Mouse (Mus musculus): ENCODE data around the gene Cpt1a. TPM values are rescaled to one million over a fixed set of nuclear protein-coding genes. Genes with fewer than 3 reads are reported as not detected.

Gene Cpt1a
- total RNA-seq, 2 experiments from 2014 or later = 25.5 to 31.1 TPM

GRCm38 (mm10) chr19:3404030-3404429 lies 81.9 kb downstream of the Cpt1a start:
- intact Hi-C loops (cut with DNase I) = no loop called here
- no peak for DNase-seq (ENCODE audit: low spot score in 2 of 2)

GRCm38 (mm10) chr19:3405531-3406281 lies 83.6 kb downstream of the Cpt1a start:
- no peak for DNase-seq (ENCODE audit: low spot score in 2 of 2)
- intact Hi-C loops (cut with DNase I) = no loop called here

- DNase-seq (ENCODE audit: low spot score in 2 of 2) = no peak
- intact Hi-C loops (cut with DNase I) = no loop called here
Observed at GRCm38 (mm10) chr19:3414268-3414733, 92.2 kb downstream of the Cpt1a start, which contains the start of gene Gal. Gal (minus strand) TSS chr19:3414544.

GRCm38 (mm10) chr19:3419251-3419650 lies 97.1 kb downstream of the Cpt1a start:
- intact Hi-C loops (cut with DNase I) = no loop called here
- DNase-seq (ENCODE audit: low spot score in 2 of 2) = peak; percentile 28 to 55

- intact Hi-C loops (cut with DNase I) = no loop called here
- no peak for DNase-seq (ENCODE audit: low spot score in 2 of 2)
Observed at GRCm38 (mm10) chr19:3422488-3422887, 100.4 kb downstream of the Cpt1a start.

GRCm38 (mm10) chr19:3422981-3423380 lies 100.8 kb downstream of the Cpt1a start:
- no peak for DNase-seq (ENCODE audit: low spot score in 2 of 2)
- intact Hi-C loops (cut with DNase I) = no loop called here

GRCm38 (mm10) chr19:3424214-3424613 lies 102.1 kb downstream of the Cpt1a start:
- intact Hi-C loops (cut with DNase I) = no loop called here
- no peak for DNase-seq (ENCODE audit: low spot score in 2 of 2)

- no peak for DNase-seq (ENCODE audit: low spot score in 2 of 2)
- intact Hi-C loops (cut with DNase I) = no loop called here
Observed at GRCm38 (mm10) chr19:3428057-3428830, 106.1 kb downstream of the Cpt1a start.

GRCm38 (mm10) chr19:3429156-3429816 lies 107.2 kb downstream of the Cpt1a start:
- no peak for DNase-seq (ENCODE audit: low spot score in 2 of 2)
- intact Hi-C loops (cut with DNase I) = no loop called here

GRCm38 (mm10) chr19:3431066-3431465 lies 108.9 kb downstream of the Cpt1a start:
- DNase-seq (ENCODE audit: low spot score in 2 of 2) = no peak
- intact Hi-C loops (cut with DNase I) = no loop called here

GRCm38 (mm10) chr19:3431969-3432368 lies 109.8 kb downstream of the Cpt1a start:
- DNase-seq (ENCODE audit: low spot score in 2 of 2) = no peak
- intact Hi-C loops (cut with DNase I) = no loop called here

GRCm38 (mm10) chr19:3434124-3434523 lies 112.0 kb downstream of the Cpt1a start:
- intact Hi-C loops (cut with DNase I) = no loop called here
- no peak for DNase-seq (ENCODE audit: low spot score in 2 of 2)

GRCm38 (mm10) chr19:3434641-3435040 lies 112.5 kb downstream of the Cpt1a start:
- no peak for DNase-seq (ENCODE audit: low spot score in 2 of 2)
- intact Hi-C loops (cut with DNase I) = no loop called here

Small RNAs within 50 kb of the gene (microRNA-seq; reads per million reads assigned to microRNA genes)
- 2.0 reads per million for gene Mir6984

Other genes starting within 250 kb of the Cpt1a start
- 10 to 100 TPM; 49.8 to 55.3 TPM for gene Mrpl21, start 39.4 kb upstream of the Cpt1a start, total RNA-seq (2021)
- gene Ighmbp2, start 39.3 kb upstream of the Cpt1a start, total RNA-seq (2021) = 10 to 100 TPM; 10.7 TPM
- under 1 TPM; 0.20 to 0.48 TPM for gene Tesmin, start 66.5 kb downstream of the Cpt1a start, total RNA-seq (2021)
- under 1 TPM in 1 of 2 experiments, not detected in 1; 0.52 TPM for gene Gal, start 92.2 kb downstream of the Cpt1a start, total RNA-seq (2021)

All from left cerebral cortex, postnatal 36 days (tissue).